Mouse (Mus musculus) regulatory T cell (primary cell): Measurements from ENCODE around the gene Slc7a3.
"Not testable (repeated sequence)": the region's sequence is repeated elsewhere in the genome, so short reads cannot be mapped to it uniquely, and the experiment has no call there.

Experiments used
- in situ Hi-C: fragments of 300-600 bp; cut with MboI, MseI; formaldehyde crosslinking; loops from one replicate; pipeline ENCODE4 v1.15.1; 2025; ENCODE audit warnings: high pct_unique_total_duplicates

Gene Slc7a3

GRCm38 (mm10) chrX:101085920-101086319 is at the start of gene Slc7a3:
Gene Slc7a3 (minus strand): TSS chrX:101086020.
- in situ Hi-C loops = no loop called here

GRCm38 (mm10) chrX:101131992-101132791 is 46.4 kb upstream of the Slc7a3 start:
- in situ Hi-C loops = loop anchor here (5.0 kb wide), 1 partner anchor 205 kb away; no protein-coding TSS in a partner anchor

- in situ Hi-C loops = loop anchor here (5.0 kb wide), 1 partner anchor 206 kb away; no protein-coding TSS in a partner anchor
Measured at GRCm38 (mm10) chrX:101131001-101131400, 45.2 kb upstream of the Slc7a3 start.

GRCm38 (mm10) chrX:101128559-101128958 is 42.7 kb upstream of the Slc7a3 start:
- in situ Hi-C loops = no loop called here

- in situ Hi-C loops = no loop called here
Measured at GRCm38 (mm10) chrX:101126977-101127376, 41.2 kb upstream of the Slc7a3 start.

GRCm38 (mm10) chrX:101126474-101126955 is 40.7 kb upstream of the Slc7a3 start:
- in situ Hi-C loops = no loop called here

GRCm38 (mm10) chrX:101120546-101120945 is 34.7 kb upstream of the Slc7a3 start:
- in situ Hi-C loops = loop anchor here (5.0 kb wide), 1 partner anchor 97 kb away; no protein-coding TSS in a partner anchor

GRCm38 (mm10) chrX:101085211-101085610 is 609 bp downstream of the Slc7a3 start:
- in situ Hi-C loops = not testable (repeated sequence)

GRCm38 (mm10) chrX:101084192-101084591 is 1.6 kb downstream of the Slc7a3 start:
- in situ Hi-C loops = no loop called here

- in situ Hi-C loops = no loop called here
Measured at GRCm38 (mm10) chrX:101065245-101065644, 20.6 kb downstream of the Slc7a3 start.

GRCm38 (mm10) chrX:101063503-101063902 is 22.3 kb downstream of the Slc7a3 start:
- in situ Hi-C loops = no loop called here

GRCm38 (mm10) chrX:101059541-101059940 is 26.3 kb downstream of the Slc7a3 start, which contains the start of gene Tex11:
Gene Tex11 (minus strand): TSS chrX:101059667.
- in situ Hi-C loops = no loop called here
